Mouse (Mus musculus) left cerebral cortex, postnatal 4 days (tissue): ENCODE results near the gene D2hgdh. TPM values are rescaled to one million over a fixed set of nuclear protein-coding genes. Genes with fewer than 3 reads are reported as not detected.
"Not testable (repeated sequence)": the region's sequence is repeated elsewhere in the genome, so short reads cannot be mapped to it uniquely, and the experiment has no call there.

Source experiments
- DNase-seq: peaks from one replicate; pipeline ENCODE4 v3.0.0-alpha.2; 2022
- intact Hi-C: fragments of 180-260 bp; cut with DNase I; formaldehyde crosslinking; loops from one replicate; pipeline ENCODE4 v1.15.1; 2025
- total RNA-seq, 2 experiments: library from RNA; stranded (reverse); gene quantifications; 2 replicates each; pipeline ENCODE4 v1.2.3; 2021

D2hgdh gene
- total RNA-seq, 2 experiments from 2014 or later, result 12.7 to 13.7 TPM

- intact Hi-C loops, DNase-seq: not testable (repeated sequence)
Measured at GRCm38 (mm10) chr1:93901291-93901690, 76.6 kb downstream of the D2hgdh start.

Other genes starting within 250 kb of the D2hgdh start
- gene Stk25, start 166.2 kb upstream of the D2hgdh start, total RNA-seq, result 100 to 1,000 TPM; 352 to 377 TPM
- gene Bok, start 139.2 kb upstream of the D2hgdh start, total RNA-seq, result 10 to 100 TPM; 45.0 to 48.7 TPM
- 10 to 100 TPM; 85.1 to 89.7 TPM for gene Atg4b, start 73.4 kb upstream of the D2hgdh start, total RNA-seq
- gene Thap4, start 70.0 kb upstream of the D2hgdh start, total RNA-seq, result 10 to 100 TPM; 38.1 to 40.2 TPM
- gene Dtymk, start 23.0 kb upstream of the D2hgdh start, total RNA-seq, result 10 to 100 TPM; 80.5 to 91.2 TPM
- gene Ing5, start 20.9 kb upstream of the D2hgdh start, total RNA-seq, result 10 to 100 TPM in 1 of 2 experiments, 1 to 10 TPM in 1; 8.1 to 11.3 TPM
- gene Gal3st2, start 36.4 kb downstream of the D2hgdh start, total RNA-seq, result not detected
- under 1 TPM; 0.36 to 0.44 TPM for gene Gal3st2b, start 93.4 kb downstream of the D2hgdh start, total RNA-seq
- under 1 TPM in 1 of 2 experiments, not detected in 1; 0.04 TPM for gene Gal3st2c, start 165.6 kb downstream of the D2hgdh start, total RNA-seq
- 1 to 10 TPM; 1.1 to 1.3 TPM for gene Neu4, start 195.5 kb downstream of the D2hgdh start, total RNA-seq
- gene Pdcd1, start 227.6 kb downstream of the D2hgdh start, total RNA-seq, result under 1 TPM in 1 of 2 experiments, not detected in 1; 0.30 TPM